Mouse (Mus musculus) heart, embryonic 12.5 days (tissue): ENCODE results near the gene Lamp1. TPM values are rescaled to one million over a fixed set of nuclear protein-coding genes. Genes with fewer than 3 reads are reported as not detected.

Experiments
- ATAC-seq: fragments of 200-750 bp; cut with Nextera tagmentation; 2 replicates; pipeline ENCODE4 v1.8.0; 2017; ENCODE audit warnings: moderate TSS enrichment, moderate library complexity; ENCODE audit not compliant: insufficient number of reproducible peaks, low FRiP score
- H3K27ac ChIP-seq: fragments of 300-500 bp; sonication (generic); 2 replicates; pipeline ENCODE4 v1.5.1; 2016; ENCODE audit warnings: mild to moderate bottlenecking, moderate library complexity; ENCODE audit not compliant: poor library complexity, severe bottlenecking
- H3K27me3 ChIP-seq: fragments of 300-500 bp; sonication (generic); replicated peaks from 2 replicates; pipeline ENCODE4 v1.6.1; 2016; ENCODE audit warnings: mild to moderate bottlenecking, moderate library complexity
- H3K36me3 ChIP-seq: fragments of 300-500 bp; sonication (generic); 2 replicates; pipeline ENCODE4 v1.6.1; 2016; ENCODE audit warnings: mild to moderate bottlenecking, moderate library complexity
- H3K4me1 ChIP-seq: fragments of 300-500 bp; sonication (generic); replicated peaks from 2 replicates; pipeline ENCODE4 v1.6.1; 2016; ENCODE audit warnings: mild to moderate bottlenecking
- H3K4me2 ChIP-seq: fragments of 300-500 bp; sonication (generic); 2 replicates; pipeline ENCODE4 v1.6.1; 2016; ENCODE audit warnings: mild to moderate bottlenecking, moderate library complexity
- H3K4me3 ChIP-seq: fragments of 300-500 bp; sonication (generic); 2 replicates; pipeline ENCODE4 v1.5.1; 2016; ENCODE audit warnings: mild to moderate bottlenecking
- H3K9ac ChIP-seq: fragments of 300-500 bp; sonication (generic); 2 replicates; pipeline ENCODE4 v1.6.1; 2016; ENCODE audit warnings: mild to moderate bottlenecking, moderate library complexity
- H3K9me3 ChIP-seq: fragments of 300-500 bp; sonication (generic); replicated peaks from 2 replicates; pipeline ENCODE4 v1.6.1; 2016; ENCODE audit warnings: mild to moderate bottlenecking, moderate library complexity
- WGBS: fragments of 180-500 bp; shearing (Covaris S2); methylation state at CpG from one replicate; pipeline ENCODE4 v1.1.7; 2016; 5-methylcytosine and 5-hydroxymethylcytosine counted together
- polyA plus RNA-seq: library from polyadenylated mRNA; unstranded; fragments of >200 nt; fragmentation: Nextera tagmentation; extraction: Ambion mirVana; gene quantifications from 2 replicates; pipeline ENCODE4 v1.2.1, GENCODE M21; 2016

Lamp1 gene
- polyA plus RNA-seq, 1 experiment from 2014 or later = 364 TPM

DNA sequence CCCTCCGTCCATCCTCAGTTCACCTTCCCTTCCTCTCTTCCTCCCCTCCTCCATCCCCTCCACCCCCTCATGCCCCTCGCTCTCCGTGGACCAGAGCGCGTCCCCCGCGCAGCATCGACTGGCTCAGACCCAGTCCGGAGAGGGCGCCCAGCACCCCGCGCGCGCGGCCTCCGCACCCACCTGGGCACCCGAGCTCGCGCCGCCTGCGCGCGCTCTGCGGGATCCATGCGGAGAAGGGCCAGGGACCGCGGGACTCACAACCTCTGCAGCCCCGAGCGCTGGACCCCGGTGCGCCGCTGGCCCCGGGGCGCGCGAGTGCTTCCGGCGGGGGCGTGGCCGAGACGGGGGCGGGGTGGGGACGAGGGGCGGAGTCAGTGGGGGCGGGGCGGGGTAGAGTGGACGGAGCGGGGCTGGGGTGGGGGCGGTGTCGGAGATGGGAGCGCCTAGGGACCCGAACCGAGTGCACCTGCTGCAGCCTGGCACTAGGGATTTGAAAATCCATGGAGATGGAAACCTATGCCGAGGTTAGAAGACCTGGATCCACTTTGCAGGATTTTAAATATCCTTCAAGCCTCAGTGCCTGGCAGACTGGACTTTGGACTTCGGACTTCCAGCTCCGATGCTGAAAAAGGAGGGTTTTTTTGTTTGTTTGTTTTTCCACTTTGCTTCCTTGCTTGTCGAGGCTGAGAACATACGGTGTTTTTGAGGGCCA lies 41.5 kb downstream of the Lamp1 start, which contains the start of gene Grtp1:
Gene Grtp1 (minus strand): TSS at position 320 of the 712 bp plus-strand sequence.
- Histone ChIP-seq H3K9ac (peak within 1 kb of the TSS; percentile 73), H3K27me3 (peaks cover 28% of the 10 kb centered on the region), H3K27ac (peak within 1 kb of the TSS; percentile 51), H3K9me3 (0 out of 2 replicates have a peak, but pooled peaks cover 3% of the 10 kb centered on the region), H3K4me3 (peak within 1 kb of the TSS; percentile 69), H3K36me3 (no peaks in the 10 kb centered on the region; the same call in 1 of the 2 replicates), H3K4me1 (peaks cover 34% of the 10 kb centered on the region), H3K4me2 (peak within 1 kb of the TSS; percentile 80)
- peak; percentile 80 for ATAC-seq
- under 1% methylated on average over 55 of the region's 58 CpGs for WGBS

DNA sequence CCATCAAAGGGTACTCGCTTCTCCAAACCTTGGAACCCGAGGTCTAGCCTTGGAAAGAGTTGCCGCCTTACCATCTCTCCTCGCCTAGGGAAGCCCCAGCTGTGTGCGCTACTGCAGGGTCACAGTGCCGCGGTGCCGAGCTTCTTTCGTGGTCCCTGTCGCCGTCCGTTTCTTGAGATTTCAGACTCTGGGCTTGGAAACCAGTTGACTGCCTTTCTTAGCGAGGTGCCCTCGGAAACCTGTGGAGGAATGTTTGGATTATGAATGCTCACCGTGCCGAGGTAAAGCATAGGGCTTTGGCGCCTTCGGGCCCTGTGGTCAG lies 42.0 kb downstream of the Lamp1 start:
- 0 out of 2 replicates have a peak, but pooled peaks have one; percentile 49 for ATAC-seq
- peak overlapping the region; percentile 51 for H3K27ac ChIP-seq
- WGBS = 2% methylated on average over 18 of the region's 18 CpGs
- peaks cover 25% of the 10 kb centered on the region for H3K27me3 ChIP-seq
- peaks cover 32% of the 10 kb centered on the region for H3K4me1 ChIP-seq
- H3K9ac ChIP-seq = peak overlapping the region; percentile 73
- H3K9me3 ChIP-seq = 0 out of 2 replicates have a peak, but pooled peaks cover 3% of the 10 kb centered on the region
- no peaks in the 10 kb centered on the region; the same call in 1 of the 2 replicates for H3K36me3 ChIP-seq
- peak overlapping the region; percentile 80 for H3K4me2 ChIP-seq
- peak overlapping the region; percentile 69 for H3K4me3 ChIP-seq

GRCm38 (mm10) chr8:13202041-13202440 lies 43.1 kb downstream of the Lamp1 start:
- Histone ChIP-seq H3K9ac (peak overlapping the region; percentile 73; the same call in 1 of the 2 replicates), H3K36me3 (no peaks in the 10 kb centered on the region), H3K27ac (peak overlapping the region; percentile 50), H3K4me3 (peak overlapping the region; percentile 69), H3K9me3 (0 out of 2 replicates have a peak, but pooled peaks cover 3% of the 10 kb centered on the region), H3K4me2 (peak overlapping the region; percentile 80), H3K27me3 (peaks cover 20% of the 10 kb centered on the region), H3K4me1 (peaks cover 33% of the 10 kb centered on the region)
- no peak for ATAC-seq
- 32% methylated on average over 3 of the region's 3 CpGs for WGBS

- Histone ChIP-seq H3K27ac (peak overlapping the region; percentile 50), H3K9ac (no peak overlapping the region), H3K4me1 (peaks cover 40% of the 10 kb centered on the region)
These were observed 43.8 kb downstream of the Lamp1 start for GRCm38 (mm10) chr8:13202806-13203205.

GRCm38 (mm10) chr8:13203472-13203871 lies 44.5 kb downstream of the Lamp1 start:
- Histone ChIP-seq H3K9me3 (0 out of 2 replicates have a peak, but pooled peaks cover 3% of the 10 kb centered on the region), H3K9ac (no peak overlapping the region), H3K4me1 (peaks cover 44% of the 10 kb centered on the region), H3K27me3 (peaks cover 20% of the 10 kb centered on the region), H3K4me3 (peak overlapping the region; percentile 69; the same call in 1 of the 2 replicates), H3K27ac (no peak overlapping the region; the same call in 1 of the 2 replicates), H3K4me2 (peak overlapping the region; percentile 80; the same call in 1 of the 2 replicates), H3K36me3 (no peaks in the 10 kb centered on the region)
- no peak; the same call in 1 of the 2 replicates for ATAC-seq
- WGBS = 61% methylated on average over 1 of the region's 1 CpGs

More at GRCm38 (mm10) chr8:13202806-13203205, 43.8 kb downstream of the Lamp1 start:
- H3K9me3 ChIP-seq = 0 out of 2 replicates have a peak, but pooled peaks cover 3% of the 10 kb centered on the region
- no peaks in the 10 kb centered on the region for H3K36me3 ChIP-seq
- peak overlapping the region; percentile 80 for H3K4me2 ChIP-seq
- WGBS = 53% methylated on average over 3 of the region's 3 CpGs
- peaks cover 20% of the 10 kb centered on the region for H3K27me3 ChIP-seq
- ATAC-seq = peak; percentile 77
- peak overlapping the region; percentile 69 for H3K4me3 ChIP-seq

DNA sequence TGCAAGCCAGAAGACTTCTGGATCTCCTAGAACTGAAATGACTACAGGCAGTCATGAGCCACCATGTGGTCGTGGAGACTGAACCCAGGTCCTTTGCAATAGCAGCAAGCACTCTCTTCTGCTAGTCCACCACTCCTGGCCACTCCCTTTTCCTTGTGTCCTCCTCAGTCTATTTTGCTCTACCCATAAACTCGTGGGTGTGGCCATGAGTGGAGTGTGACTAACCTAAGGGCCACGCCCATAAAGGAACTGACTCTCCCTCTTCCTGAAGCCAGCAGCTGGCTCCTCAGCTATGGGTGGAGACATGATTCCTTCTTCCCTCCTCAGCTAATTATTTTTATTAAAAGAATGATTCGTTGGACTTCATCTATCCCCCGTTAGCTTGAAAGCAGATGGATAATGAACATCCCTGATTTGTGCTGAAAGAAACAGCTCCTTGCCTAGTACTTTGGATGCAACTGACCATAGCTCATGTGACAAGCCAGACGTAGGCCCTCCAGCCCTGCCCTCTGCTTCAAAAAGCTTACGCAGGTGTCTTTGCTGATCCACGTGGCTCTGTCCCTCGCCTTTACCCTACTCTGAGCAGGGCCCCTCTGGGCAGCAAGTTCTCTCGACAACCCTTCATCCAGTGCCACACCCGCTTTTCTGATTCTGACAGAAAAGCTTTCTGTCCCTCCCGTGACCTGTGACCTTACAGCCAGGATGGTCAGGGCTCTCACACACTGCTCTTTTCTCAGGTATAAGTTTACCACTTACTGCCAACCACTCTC lies 45.6 kb downstream of the Lamp1 start:
- H3K9ac ChIP-seq = no peak overlapping the region
- H3K9me3 ChIP-seq = 0 out of 2 replicates have a peak, but pooled peaks cover 3% of the 10 kb centered on the region
- no peak overlapping the region for H3K4me2 ChIP-seq
- no peaks in the 10 kb centered on the region for H3K36me3 ChIP-seq
- WGBS = 61% methylated on average over 12 of the region's 12 CpGs
- peak; percentile 56 for ATAC-seq
- peaks cover 51% of the 10 kb centered on the region for H3K4me1 ChIP-seq
- peak overlapping the region; percentile 18; the same call in 1 of the 2 replicates for H3K27ac ChIP-seq
- H3K27me3 ChIP-seq = peaks cover 16% of the 10 kb centered on the region
- H3K4me3 ChIP-seq = no peak overlapping the region

DNA sequence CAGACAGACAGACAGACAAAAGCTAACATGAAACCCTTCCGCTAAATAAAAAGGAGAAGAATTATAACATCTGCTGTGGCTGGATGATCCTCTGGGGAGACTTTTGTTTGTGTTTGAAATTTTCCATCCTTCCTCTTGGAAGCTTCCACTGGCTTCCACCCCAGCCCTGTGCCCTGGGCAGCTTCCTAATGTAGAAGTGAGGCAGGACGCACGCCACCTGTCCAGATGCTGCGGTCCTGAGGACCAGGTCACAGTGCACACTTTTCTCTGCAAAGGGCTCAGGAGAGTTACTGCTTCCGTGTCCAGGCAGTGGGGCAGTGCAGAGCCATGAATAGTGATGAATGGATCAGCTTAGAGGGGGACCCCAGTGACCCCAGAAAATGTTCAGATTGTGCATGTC lies 46.4 kb downstream of the Lamp1 start:
- no peaks in the 10 kb centered on the region for H3K36me3 ChIP-seq
- no peak for ATAC-seq
- 0 out of 2 replicates have a peak, but pooled peaks cover 3% of the 10 kb centered on the region for H3K9me3 ChIP-seq
- peaks cover 12% of the 10 kb centered on the region for H3K27me3 ChIP-seq
- 84% methylated on average over 5 of the region's 5 CpGs for WGBS
- H3K4me3 ChIP-seq = no peak overlapping the region
- H3K4me1 ChIP-seq = peaks cover 50% of the 10 kb centered on the region
- H3K27ac ChIP-seq = no peak overlapping the region
- no peak overlapping the region for H3K4me2 ChIP-seq
- H3K9ac ChIP-seq = no peak overlapping the region

GRCm38 (mm10) chr8:13206290-13206689 lies 47.3 kb downstream of the Lamp1 start:
- Histone ChIP-seq H3K4me1 (peaks cover 60% of the 10 kb centered on the region), H3K4me3 (no peak overlapping the region), H3K36me3 (no peaks in the 10 kb centered on the region), H3K4me2 (no peak overlapping the region), H3K9ac (no peak overlapping the region), H3K27ac (no peak overlapping the region), H3K27me3 (peaks cover 12% of the 10 kb centered on the region), H3K9me3 (0 out of 2 replicates have a peak, but pooled peaks cover 3% of the 10 kb centered on the region)
- WGBS = 39% methylated on average over 5 of the region's 5 CpGs
- ATAC-seq = no peak

- H3K4me3 ChIP-seq = no peak overlapping the region
- H3K4me1 ChIP-seq = peaks cover 68% of the 10 kb centered on the region
- H3K4me2 ChIP-seq = no peak overlapping the region
- ATAC-seq = peak; percentile 72
- no peaks in the 10 kb centered on the region for H3K36me3 ChIP-seq
- H3K9ac ChIP-seq = peak overlapping the region; percentile 41; the same call in 1 of the 2 replicates
- H3K27me3 ChIP-seq = no peaks in the 10 kb centered on the region
- peak overlapping the region; percentile 90 for H3K27ac ChIP-seq
- no peaks in the 10 kb centered on the region for H3K9me3 ChIP-seq
- WGBS = 23% methylated on average over 6 of the region's 6 CpGs
These were observed 49.8 kb downstream of the Lamp1 start for GRCm38 (mm10) chr8:13208627-13209355.

GRCm38 (mm10) chr8:13209770-13210169 lies 50.8 kb downstream of the Lamp1 start:
- H3K4me2 ChIP-seq = peak overlapping the region; percentile 48
- peaks cover 70% of the 10 kb centered on the region for H3K4me1 ChIP-seq
- H3K9ac ChIP-seq = no peak overlapping the region
- peak; percentile 42 for ATAC-seq
- no peaks in the 10 kb centered on the region for H3K9me3 ChIP-seq
- H3K36me3 ChIP-seq = no peaks in the 10 kb centered on the region
- WGBS = 30% methylated on average over 1 of the region's 1 CpGs
- H3K27me3 ChIP-seq = no peaks in the 10 kb centered on the region
- H3K27ac ChIP-seq = peak overlapping the region; percentile 90
- no peak overlapping the region for H3K4me3 ChIP-seq
